Mouse (Mus musculus) G1E (cell line): Measurements from ENCODE around the gene Gm10226.

Source experiments
- CTCF ChIP-seq: IDR thresholded peaks from 2 replicates; pipeline ENCODE4 v1.5.1; 2012; ENCODE audit warnings: low read depth, low read length, inconsistent platforms, mixed read lengths
- GATA1 ChIP-seq: IDR thresholded peaks from 2 replicates; pipeline ENCODE4 v1.6.1; 2012; ENCODE audit warnings: borderline replicate concordance, low read length, inconsistent platforms, mixed read lengths
- TAL1 ChIP-seq: conservative IDR thresholded peaks from 2 replicates; pipeline ENCODE4 v1.6.1; 2012; ENCODE audit warnings: low read depth, low read length, inconsistent platforms, mixed read lengths

- no peak for TF ChIP-seq CTCF
- no peak for TF ChIP-seq GATA1
- no peak for TF ChIP-seq TAL1
Observed at GRCm38 (mm10) chr17:21691560-21691959, at the start of gene Gm10226.
